Mouse (Mus musculus): ENCODE measurements around the gene Ift52. TPM values are rescaled to one million over a fixed set of nuclear protein-coding genes. Genes with fewer than 3 reads are reported as not detected.

The Ift52 gene
- polyA plus RNA-seq, 1 experiment from 2014 or later, result 20.6 TPM

GRCm38 (mm10) chr2:162986764-162987163, 30.4 kb upstream of the Ift52 start:
- Histone ChIP-seq H3K36me3 (no peaks in the 10 kb centered on the region), H3K4me2 (no peak overlapping the region), H3K9me3 (replicated peaks) (no peaks in the 10 kb centered on the region), H3K4me1 (replicated peaks) (peaks cover 10% of the 10 kb centered on the region; the same call in 1 of the 2 replicates), H3K9ac (no peak overlapping the region), H3K4me3 (replicated peaks) (no peak overlapping the region), H3K27me3 (no peaks in the 10 kb centered on the region), H3K27ac (peak overlapping the region; percentile 47; the same call in 1 of the 2 replicates)
- 59% methylated on average over 3 of the region's 3 CpGs for WGBS (ENCODE audit: insufficient replicate concordance)
- no peak for DNase-seq
- ATAC-seq (ENCODE audit: low read depth), result 0 out of 2 replicates have a peak, but pooled peaks have one; percentile 6

DNA sequence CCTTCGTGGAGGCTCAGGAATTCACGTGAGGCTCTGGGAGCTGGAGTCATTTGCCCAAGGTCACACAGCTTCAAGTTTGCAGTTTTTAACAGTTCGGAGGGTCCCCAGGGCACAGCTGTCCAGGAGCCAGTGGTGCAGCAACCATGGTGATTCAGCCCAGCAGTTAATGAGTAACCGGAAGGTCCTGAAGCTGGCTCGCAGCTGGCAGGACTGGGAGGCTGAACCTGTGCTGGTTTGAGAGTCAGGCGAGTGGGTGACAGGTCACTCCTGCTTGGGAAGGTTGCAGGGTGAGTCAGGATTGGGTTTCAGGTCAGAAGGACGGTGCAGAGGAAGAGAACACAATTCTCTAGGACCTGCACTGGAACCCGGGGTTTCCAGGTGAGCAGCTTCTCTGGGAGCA, 29.9 kb upstream of the Ift52 start, which contains the start of gene Sgk2:
Gene Sgk2, plus strand, starts transcription at position 113 of the 400 bp plus-strand sequence.
- Histone ChIP-seq H3K36me3 (no peaks in the 10 kb centered on the region), H3K4me3 (replicated peaks) (no peak within 1 kb of the TSS), H3K27me3 (no peaks in the 10 kb centered on the region), H3K9me3 (replicated peaks) (no peaks in the 10 kb centered on the region), H3K27ac (peak within 1 kb of the TSS; percentile 47), H3K9ac (no peak within 1 kb of the TSS), H3K4me2 (peak within 1 kb of the TSS; percentile 8; the same call in 1 of the 2 replicates), H3K4me1 (replicated peaks) (peaks cover 13% of the 10 kb centered on the region; the same call in 1 of the 2 replicates)
- WGBS (ENCODE audit: insufficient replicate concordance), result 39% methylated on average over 8 of the region's 8 CpGs
- ATAC-seq (ENCODE audit: low read depth), result peak; percentile 73
- no peak for DNase-seq

GRCm38 (mm10) chr2:162988235-162988634, 28.9 kb upstream of the Ift52 start:
- Histone ChIP-seq H3K9ac (no peak overlapping the region), H3K36me3 (no peaks in the 10 kb centered on the region), H3K9me3 (replicated peaks) (no peaks in the 10 kb centered on the region), H3K27ac (no peak overlapping the region), H3K4me3 (replicated peaks) (no peak overlapping the region), H3K4me2 (peak overlapping the region; percentile 8; the same call in 1 of the 2 replicates), H3K4me1 (replicated peaks) (peaks cover 18% of the 10 kb centered on the region; the same call in 1 of the 2 replicates), H3K27me3 (no peaks in the 10 kb centered on the region)
- ATAC-seq (ENCODE audit: low read depth) (no peak), DNase-seq (no peak)
- 45% methylated on average over 4 of the region's 4 CpGs for WGBS (ENCODE audit: insufficient replicate concordance)

DNA sequence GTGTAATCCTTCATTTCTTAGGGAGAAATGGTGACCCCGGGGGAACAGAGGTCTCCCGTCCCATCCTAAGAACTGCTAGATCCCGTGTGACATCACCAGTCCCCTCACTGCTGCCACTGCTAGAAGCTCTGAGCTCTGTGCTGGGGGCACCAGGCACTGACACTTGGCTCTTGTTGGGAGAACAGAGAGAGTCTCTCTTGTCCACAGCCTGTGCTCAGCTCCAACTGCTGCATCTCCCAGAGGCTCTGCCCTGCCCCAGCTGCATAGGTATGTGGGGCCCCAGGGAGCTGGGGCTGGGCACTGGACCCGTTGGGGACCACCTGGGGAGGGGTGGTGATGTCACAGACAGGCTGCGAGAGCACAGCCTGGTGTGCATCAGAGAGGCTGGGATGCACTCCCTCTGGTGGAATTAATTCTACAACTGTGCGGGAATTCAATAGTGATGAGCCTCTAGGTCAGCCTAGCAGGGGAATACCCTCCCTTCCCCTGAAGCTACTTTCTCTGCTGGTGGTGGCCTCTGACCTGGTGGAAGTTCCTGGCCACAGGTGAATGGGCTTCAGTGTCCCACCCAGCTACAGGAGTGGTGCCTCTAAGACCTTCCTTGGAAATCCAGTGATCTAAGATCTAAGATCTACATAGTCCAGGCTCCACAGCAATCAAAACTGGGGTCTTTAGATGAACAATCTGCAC, 25.6 kb upstream of the Ift52 start:
- Histone ChIP-seq H3K27ac (no peak overlapping the region), H3K4me2 (no peak overlapping the region), H3K4me1 (replicated peaks) (peaks cover 19% of the 10 kb centered on the region; the same call in 1 of the 2 replicates), H3K9ac (no peak overlapping the region), H3K4me3 (replicated peaks) (no peak overlapping the region), H3K36me3 (no peaks in the 10 kb centered on the region), H3K9me3 (replicated peaks) (no peaks in the 10 kb centered on the region), H3K27me3 (no peaks in the 10 kb centered on the region)
- DNase-seq (no peak), ATAC-seq (ENCODE audit: low read depth) (0 out of 2 replicates have a peak, but pooled peaks have one; percentile 30)
- 37% methylated on average over 6 of the region's 6 CpGs for WGBS (ENCODE audit: insufficient replicate concordance)

GRCm38 (mm10) chr2:162992084-162992437, 25.1 kb upstream of the Ift52 start:
- DNase-seq (no peak), ATAC-seq (ENCODE audit: low read depth) (0 out of 2 replicates have a peak, but pooled peaks have one; percentile 14)
- Histone ChIP-seq H3K9ac (no peak overlapping the region), H3K4me1 (replicated peaks) (peaks cover 19% of the 10 kb centered on the region; the same call in 1 of the 2 replicates), H3K4me3 (replicated peaks) (no peak overlapping the region), H3K36me3 (no peaks in the 10 kb centered on the region), H3K9me3 (replicated peaks) (no peaks in the 10 kb centered on the region), H3K4me2 (no peak overlapping the region), H3K27me3 (no peaks in the 10 kb centered on the region), H3K27ac (no peak overlapping the region)

- H3K27me3 ChIP-seq, result no peaks in the 10 kb centered on the region
- H3K4me1 ChIP-seq (replicated peaks), result peaks cover 23% of the 10 kb centered on the region; the same call in 1 of the 2 replicates
- no peak overlapping the region for H3K27ac ChIP-seq
- no peak overlapping the region for H3K9ac ChIP-seq
- no peaks in the 10 kb centered on the region for H3K9me3 ChIP-seq (replicated peaks)
- WGBS (ENCODE audit: insufficient replicate concordance), result 53% methylated on average over 9 of the region's 9 CpGs
- no peak for ATAC-seq (ENCODE audit: low read depth)
- H3K36me3 ChIP-seq, result no peaks in the 10 kb centered on the region
- no peak overlapping the region for H3K4me3 ChIP-seq (replicated peaks)
- no peak overlapping the region for H3K4me2 ChIP-seq
- no peak for DNase-seq
Observed at GRCm38 (mm10) chr2:162993881-162994616, 23.1 kb upstream of the Ift52 start.

GRCm38 (mm10) chr2:162998528-162999230, 18.5 kb upstream of the Ift52 start:
- H3K27ac ChIP-seq, result no peak overlapping the region
- peak; percentile 41 for DNase-seq
- ATAC-seq (ENCODE audit: low read depth), result peak; percentile 67
- H3K9ac ChIP-seq, result no peak overlapping the region
- no peaks in the 10 kb centered on the region for H3K9me3 ChIP-seq (replicated peaks)
- H3K4me1 ChIP-seq (replicated peaks), result peaks cover 12% of the 10 kb centered on the region; the same call in 1 of the 2 replicates
- 26% methylated on average over 18 of the region's 18 CpGs for WGBS (ENCODE audit: insufficient replicate concordance)
- no peak overlapping the region for H3K4me3 ChIP-seq (replicated peaks)
- H3K27me3 ChIP-seq, result no peaks in the 10 kb centered on the region
- no peaks in the 10 kb centered on the region for H3K36me3 ChIP-seq
- peak overlapping the region; percentile 12; the same call in 1 of the 2 replicates for H3K4me2 ChIP-seq

DNA sequence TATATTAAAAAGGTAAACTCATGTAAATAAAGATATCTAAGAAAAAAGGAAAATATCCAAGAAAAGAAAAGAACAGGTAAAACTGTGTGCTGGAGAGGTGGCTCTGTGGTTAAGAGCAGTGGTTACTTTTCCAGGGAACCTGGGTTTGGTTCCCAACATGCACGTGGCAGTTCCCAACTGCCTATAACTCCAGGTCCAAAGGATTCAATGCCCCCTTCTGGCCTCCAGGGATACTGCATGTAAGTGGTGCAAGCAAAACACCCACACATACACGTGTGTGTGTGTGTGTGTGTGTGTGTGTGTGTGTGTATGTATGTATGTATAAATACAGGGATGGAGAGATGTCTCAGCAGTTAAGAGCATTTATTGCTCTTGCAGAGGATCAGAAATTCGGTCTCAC, 17.4 kb upstream of the Ift52 start:
- no peak overlapping the region for H3K4me2 ChIP-seq
- H3K9me3 ChIP-seq (replicated peaks), result no peaks in the 10 kb centered on the region
- H3K36me3 ChIP-seq, result no peaks in the 10 kb centered on the region
- H3K4me3 ChIP-seq (replicated peaks), result no peak overlapping the region
- no peak overlapping the region for H3K9ac ChIP-seq
- no peaks in the 10 kb centered on the region for H3K27me3 ChIP-seq
- no peak overlapping the region for H3K27ac ChIP-seq
- 24% methylated on average over 3 of the region's 3 CpGs for whole genome bisulfite sequencing (ENCODE audit: insufficient replicate concordance)
- DNase-seq (peak; percentile 29), ATAC-seq (ENCODE audit: low read depth) (no peak)
- peaks cover 12% of the 10 kb centered on the region; the same call in 1 of the 2 replicates for H3K4me1 ChIP-seq (replicated peaks)

DNA sequence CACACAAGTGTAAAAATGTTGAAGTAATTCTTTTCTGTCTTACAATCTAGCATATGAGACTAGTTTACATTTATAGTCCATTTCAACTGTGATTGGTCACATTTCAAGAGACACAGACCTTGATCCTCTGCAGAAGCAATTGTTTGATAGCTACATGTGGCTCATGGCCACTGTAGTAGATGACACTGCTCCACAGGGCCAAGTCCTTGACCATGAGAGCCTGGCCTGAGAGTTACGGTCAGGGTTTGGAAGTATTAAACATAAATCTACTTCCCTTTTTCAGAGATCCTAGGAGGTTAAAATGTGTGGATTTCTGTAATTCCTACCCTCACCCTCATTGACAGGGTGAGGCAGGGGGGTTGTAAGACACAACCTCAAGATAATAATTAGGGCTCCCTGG, 16.1 kb upstream of the Ift52 start:
- DNase-seq (no peak), ATAC-seq (ENCODE audit: low read depth) (no peak)
- no peaks in the 10 kb centered on the region for H3K9me3 ChIP-seq (replicated peaks)
- no peak overlapping the region for H3K9ac ChIP-seq
- H3K4me2 ChIP-seq, result no peak overlapping the region
- H3K36me3 ChIP-seq, result no peaks in the 10 kb centered on the region
- no peak overlapping the region for H3K4me3 ChIP-seq (replicated peaks)
- no peaks in the 10 kb centered on the region for H3K27me3 ChIP-seq
- 88% methylated on average over 1 of the region's 1 CpGs for WGBS (ENCODE audit: insufficient replicate concordance)
- no peak overlapping the region for H3K27ac ChIP-seq
- peaks cover 12% of the 10 kb centered on the region; the same call in 1 of the 2 replicates for H3K4me1 ChIP-seq (replicated peaks)

GRCm38 (mm10) chr2:163007299-163007698, 9.9 kb upstream of the Ift52 start:
- Histone ChIP-seq H3K36me3 (no peaks in the 10 kb centered on the region), H3K27ac (no peak overlapping the region), H3K4me2 (no peak overlapping the region), H3K27me3 (no peaks in the 10 kb centered on the region), H3K9ac (no peak overlapping the region), H3K9me3 (replicated peaks) (no peaks in the 10 kb centered on the region), H3K4me1 (replicated peaks) (no peaks in the 10 kb centered on the region), H3K4me3 (replicated peaks) (no peak overlapping the region)
- ATAC-seq (ENCODE audit: low read depth) (no peak), DNase-seq (no peak)
- 47% methylated on average over 4 of the region's 4 CpGs for WGBS (ENCODE audit: insufficient replicate concordance)

- no peaks in the 10 kb centered on the region for H3K9me3 ChIP-seq (replicated peaks)
- H3K9ac ChIP-seq, result no peak overlapping the region
- 79% methylated on average over 5 of the region's 5 CpGs for WGBS (ENCODE audit: insufficient replicate concordance)
- H3K4me2 ChIP-seq, result no peak overlapping the region
- no peak overlapping the region for H3K4me3 ChIP-seq (replicated peaks)
- ATAC-seq (ENCODE audit: low read depth), result no peak
- no peaks in the 10 kb centered on the region for H3K27me3 ChIP-seq
- no peak overlapping the region for H3K27ac ChIP-seq
- peaks cover 71% of the 10 kb centered on the region for H3K36me3 ChIP-seq
- no peaks in the 10 kb centered on the region for H3K4me1 ChIP-seq (replicated peaks)
- DNase-seq, result no peak
Observed at GRCm38 (mm10) chr2:163031289-163031688, 14.1 kb downstream of the Ift52 start.

Data from liver, embryonic 13.5 days (tissue).